Mouse (Mus musculus) neural tube, embryonic 14.5 days (tissue): ENCODE data around the gene Haao. TPM values are rescaled to one million over a fixed set of nuclear protein-coding genes. Genes with fewer than 3 reads are reported as not detected.

ENCODE experiments used
- ATAC-seq: fragments of 200-750 bp; cut with Nextera tagmentation; 2 replicates; pipeline ENCODE4 v1.8.0; 2017; ENCODE audit warnings: low read depth, mild to moderate bottlenecking, moderate TSS enrichment, moderate library complexity
- H3K27ac ChIP-seq: fragments of 300-500 bp; sonication (generic); 2 replicates; pipeline ENCODE4 v1.5.1; 2014; ENCODE audit warnings: low read depth, mild to moderate bottlenecking, control low read depth, low read length, moderate library complexity, mixed read lengths
- H3K27me3 ChIP-seq: fragments of 300-500 bp; sonication (generic); 2 replicates; pipeline ENCODE4 v1.6.1; 2014; ENCODE audit warnings: low read length; ENCODE audit not compliant: control insufficient read depth, insufficient read depth
- H3K36me3 ChIP-seq: fragments of 300-500 bp; sonication (generic); 2 replicates; pipeline ENCODE4 v1.6.1; 2014; ENCODE audit warnings: low read length, mixed read lengths; ENCODE audit not compliant: control insufficient read depth, insufficient read depth
- H3K4me1 ChIP-seq: fragments of 300-500 bp; sonication (generic); 2 replicates; pipeline ENCODE4 v1.6.1; 2014; ENCODE audit warnings: low read length; ENCODE audit not compliant: control insufficient read depth, insufficient read depth
- H3K4me2 ChIP-seq: fragments of 300-500 bp; sonication (generic); 2 replicates; pipeline ENCODE4 v1.6.1; 2014; ENCODE audit warnings: mild to moderate bottlenecking, low read depth, low read length, control low read depth
- H3K4me3 ChIP-seq: fragments of 300-500 bp; sonication (generic); 2 replicates; pipeline ENCODE4 v1.5.1; 2014; ENCODE audit warnings: low read depth, low read length, control low read depth, mixed read lengths
- H3K9ac ChIP-seq: fragments of 300-500 bp; sonication (generic); replicated peaks from 2 replicates; pipeline ENCODE4 v1.6.1; 2014; ENCODE audit warnings: low read depth, mild to moderate bottlenecking, control low read depth, low read length, mixed read lengths
- H3K9me3 ChIP-seq: fragments of 300-500 bp; sonication (generic); 2 replicates; pipeline ENCODE4 v1.6.1; 2016; ENCODE audit warnings: low read length; ENCODE audit not compliant: control insufficient read depth
- WGBS: fragments of 180-500 bp; shearing (Covaris S2); extraction: QIAGEN DNeasy Blood & Tissue Kit; methylation state at CpG from one replicate; pipeline ENCODE4 v1.1.7; 2014; 5-methylcytosine and 5-hydroxymethylcytosine counted together
- polyA plus RNA-seq: library from polyadenylated mRNA; unstranded; fragments of >200 nt; fragmentation: Nextera tagmentation; extraction: Ambion mirVana; gene quantifications from 2 replicates; pipeline ENCODE4 v1.2.1, GENCODE M21; 2014

Haao gene
- polyA plus RNA-seq, 1 experiment from 2014 or later, result 0.16 TPM

- 78% methylated on average over 5 of the region's 5 CpGs for WGBS
- Histone ChIP-seq H3K27ac (no peak overlapping the region), H3K9me3 (no peaks in the 10 kb centered on the region), H3K4me2 (no peak overlapping the region), H3K27me3 (no peaks in the 10 kb centered on the region), H3K36me3 (no peaks in the 10 kb centered on the region), H3K9ac (no peak overlapping the region), H3K4me3 (no peak overlapping the region), H3K4me1 (peaks cover 14% of the 10 kb centered on the region; the same call in 1 of the 2 replicates)
- ATAC-seq, result no peak
These were observed 39.5 kb upstream of the Haao start for GRCm38 (mm10) chr17:83887241-83887640.

GRCm38 (mm10) chr17:83886395-83886794 lies 38.6 kb upstream of the Haao start:
- no peak for ATAC-seq
- H3K4me2 ChIP-seq, result no peak overlapping the region
- WGBS, result 87% methylated on average over 3 of the region's 3 CpGs
- no peaks in the 10 kb centered on the region for H3K9me3 ChIP-seq
- no peak overlapping the region for H3K27ac ChIP-seq
- H3K4me3 ChIP-seq, result no peak overlapping the region
- no peaks in the 10 kb centered on the region for H3K36me3 ChIP-seq
- H3K4me1 ChIP-seq, result peaks cover 14% of the 10 kb centered on the region; the same call in 1 of the 2 replicates
- no peak overlapping the region for H3K9ac ChIP-seq
- no peaks in the 10 kb centered on the region for H3K27me3 ChIP-seq

- H3K27me3 ChIP-seq, result no peaks in the 10 kb centered on the region
- peaks cover 14% of the 10 kb centered on the region; the same call in 1 of the 2 replicates for H3K4me1 ChIP-seq
- no peaks in the 10 kb centered on the region for H3K9me3 ChIP-seq
- no peak overlapping the region for H3K4me3 ChIP-seq
- no peak overlapping the region for H3K4me2 ChIP-seq
- no peak overlapping the region for H3K27ac ChIP-seq
- H3K36me3 ChIP-seq, result no peaks in the 10 kb centered on the region
- WGBS, result 90% methylated on average over 5 of the region's 5 CpGs
- no peak overlapping the region for H3K9ac ChIP-seq
- no peak for ATAC-seq
These were observed 38.0 kb upstream of the Haao start for GRCm38 (mm10) chr17:83885750-83886149.

GRCm38 (mm10) chr17:83885021-83885582 lies 37.3 kb upstream of the Haao start:
- H3K27ac ChIP-seq, result no peak overlapping the region
- WGBS, result 92% methylated on average over 13 of the region's 13 CpGs
- H3K36me3 ChIP-seq, result no peaks in the 10 kb centered on the region
- no peak overlapping the region for H3K4me3 ChIP-seq
- H3K27me3 ChIP-seq, result no peaks in the 10 kb centered on the region
- no peaks in the 10 kb centered on the region for H3K9me3 ChIP-seq
- peaks cover 8% of the 10 kb centered on the region; the same call in 1 of the 2 replicates for H3K4me1 ChIP-seq
- H3K4me2 ChIP-seq, result no peak overlapping the region
- ATAC-seq, result no peak
- no peak overlapping the region for H3K9ac ChIP-seq

GRCm38 (mm10) chr17:83882788-83883187 lies 35.0 kb upstream of the Haao start:
- WGBS, result 81% methylated on average over 2 of the region's 2 CpGs

GRCm38 (mm10) chr17:83881071-83881470 lies 33.3 kb upstream of the Haao start:
- Histone ChIP-seq H3K27me3 (no peaks in the 10 kb centered on the region), H3K9me3 (no peaks in the 10 kb centered on the region), H3K4me1 (no peaks in the 10 kb centered on the region), H3K36me3 (no peaks in the 10 kb centered on the region), H3K4me2 (no peak overlapping the region), H3K4me3 (no peak overlapping the region), H3K27ac (no peak overlapping the region), H3K9ac (no peak overlapping the region)
- no peak for ATAC-seq
- 81% methylated on average over 3 of the region's 3 CpGs for WGBS

More at GRCm38 (mm10) chr17:83882788-83883187, 35.0 kb upstream of the Haao start:
- H3K9me3 ChIP-seq, result no peaks in the 10 kb centered on the region
- no peak overlapping the region for H3K9ac ChIP-seq
- no peaks in the 10 kb centered on the region for H3K4me1 ChIP-seq
- no peak overlapping the region for H3K27ac ChIP-seq
- no peaks in the 10 kb centered on the region for H3K36me3 ChIP-seq
- no peak for ATAC-seq
- no peak overlapping the region for H3K4me3 ChIP-seq
- no peak overlapping the region for H3K4me2 ChIP-seq
- no peaks in the 10 kb centered on the region for H3K27me3 ChIP-seq

GRCm38 (mm10) chr17:83880174-83880710 lies 32.5 kb upstream of the Haao start:
- Histone ChIP-seq H3K36me3 (no peaks in the 10 kb centered on the region), H3K27me3 (no peaks in the 10 kb centered on the region), H3K27ac (no peak overlapping the region), H3K9ac (no peak overlapping the region), H3K4me1 (no peaks in the 10 kb centered on the region), H3K4me2 (no peak overlapping the region), H3K4me3 (no peak overlapping the region), H3K9me3 (no peaks in the 10 kb centered on the region)
- no peak for ATAC-seq
- WGBS, result 87% methylated on average over 9 of the region's 9 CpGs

GRCm38 (mm10) chr17:83879631-83880030 lies 31.9 kb upstream of the Haao start:
- Histone ChIP-seq H3K9ac (no peak overlapping the region), H3K27me3 (no peaks in the 10 kb centered on the region), H3K4me3 (no peak overlapping the region), H3K9me3 (no peaks in the 10 kb centered on the region), H3K4me1 (no peaks in the 10 kb centered on the region), H3K4me2 (no peak overlapping the region), H3K36me3 (no peaks in the 10 kb centered on the region), H3K27ac (no peak overlapping the region)
- no peak for ATAC-seq
- 92% methylated on average over 6 of the region's 6 CpGs for WGBS

GRCm38 (mm10) chr17:83874610-83875009 lies 26.8 kb upstream of the Haao start:
- ATAC-seq, result no peak
- H3K36me3 ChIP-seq, result no peaks in the 10 kb centered on the region
- no peak overlapping the region for H3K9ac ChIP-seq
- H3K27ac ChIP-seq, result no peak overlapping the region
- H3K4me2 ChIP-seq, result no peak overlapping the region
- no peaks in the 10 kb centered on the region for H3K27me3 ChIP-seq
- WGBS, result 78% methylated on average over 8 of the region's 8 CpGs
- no peaks in the 10 kb centered on the region for H3K4me1 ChIP-seq
- H3K4me3 ChIP-seq, result no peak overlapping the region
- no peaks in the 10 kb centered on the region for H3K9me3 ChIP-seq
